Mouse (Mus musculus): Measurements from ENCODE around the gene 5730480H06Rik. TPM values are rescaled to one million over a fixed set of nuclear protein-coding genes. Genes with fewer than 3 reads are reported as not detected.
A peak's percentile ranks its signal among the peaks of the same experiment; 100 is the strongest.

5730480H06Rik gene
- polyA plus RNA-seq, 1 experiment = 4.8 TPM

- Histone ChIP-seq H3K27me3 (ENCODE audit: control insufficient read depth, insufficient read depth, insufficient read length) (no peaks in the 10 kb centered on the region), H3K4me2 (ENCODE audit: low read depth) (no peak overlapping the region), H3ac (ENCODE audit: control insufficient read depth, insufficient read length) (no peak overlapping the region), H3K79me2 (ENCODE audit: control insufficient read depth, insufficient read depth) (no peaks in the 10 kb centered on the region), H3K4me3 (no peak overlapping the region), H3K36me3 (ENCODE audit: control insufficient read depth, insufficient read depth) (no peaks in the 10 kb centered on the region)
- TF ChIP-seq MYOG (IDR thresholded peaks at IDR 0.05; ENCODE audit: control insufficient read depth in 1 of 3, insufficient read depth in 1 of 3, insufficient read length in 2 of 3, low read depth in 2 of 3) (no peak), POLR2A (IDR thresholded peaks at IDR 0.05; ENCODE audit: insufficient read length, low read depth) (no peak), USF1 (IDR thresholded peaks at IDR 0.05; ENCODE audit: low read depth) (no peak), TCF3 (IDR thresholded peaks at IDR 0.05; ENCODE audit: insufficient read length, low read depth) (no peak), MYOD1 (IDR thresholded peaks at IDR 0.05; ENCODE audit: control insufficient read depth in 1 of 3, insufficient read length in 2 of 3, low read depth in 2 of 3) (no peak), CEBPB (IDR thresholded peaks at IDR 0.05; ENCODE audit: insufficient read depth, poor library complexity, severe bottlenecking) (peak; percentile 74; the same call in 1 of the 2 replicates)
Observed at GRCm38 (mm10) chr5:48421957-48422356, 94.2 kb downstream of the 5730480H06Rik start.

GRCm38 (mm10) chr5:48430459-48430858 is 102.7 kb downstream of the 5730480H06Rik start:
- Histone ChIP-seq H3K27me3 (ENCODE audit: control insufficient read depth, insufficient read depth, insufficient read length) (no peaks in the 10 kb centered on the region), H3K79me2 (ENCODE audit: control insufficient read depth, insufficient read depth) (no peaks in the 10 kb centered on the region), H3K4me2 (ENCODE audit: low read depth) (no peak overlapping the region), H3ac (ENCODE audit: control insufficient read depth, insufficient read length) (no peak overlapping the region), H3K36me3 (ENCODE audit: control insufficient read depth, insufficient read depth) (no peaks in the 10 kb centered on the region), H3K4me3 (no peak overlapping the region)
- TF ChIP-seq E2F4 (IDR thresholded peaks at IDR 0.05; ENCODE audit: insufficient read depth) (no peak), USF1 (IDR thresholded peaks at IDR 0.05; ENCODE audit: low read depth) (no peak), REST (IDR thresholded peaks at IDR 0.05; ENCODE audit: insufficient read depth, insufficient read length) (no peak), MYOG (IDR thresholded peaks at IDR 0.05; ENCODE audit: control insufficient read depth in 1 of 3, insufficient read depth in 1 of 3, insufficient read length in 2 of 3, low read depth in 2 of 3) (no peak), POLR2AphosphoS2 (IDR thresholded peaks at IDR 0.05; ENCODE audit: insufficient read length, low read depth) (no peak), CEBPB (IDR thresholded peaks at IDR 0.05; ENCODE audit: insufficient read depth, poor library complexity, severe bottlenecking) (no peak), MYOD1 (IDR thresholded peaks at IDR 0.05; ENCODE audit: control insufficient read depth in 1 of 3, insufficient read length in 2 of 3, low read depth in 2 of 3) (no peak), MAX (IDR thresholded peaks at IDR 0.05; ENCODE audit: low read depth) (no peak), TCF12 (IDR thresholded peaks at IDR 0.05; ENCODE audit: insufficient read depth, poor library complexity, severe bottlenecking) (no peak), POLR2A (IDR thresholded peaks at IDR 0.05; ENCODE audit: insufficient read length, low read depth) (no peak), SRF (IDR thresholded peaks at IDR 0.05; ENCODE audit: control insufficient read depth, insufficient read length, low read depth) (no peak), TCF3 (IDR thresholded peaks at IDR 0.05; ENCODE audit: insufficient read length, low read depth) (no peak)

GRCm38 (mm10) chr5:48448888-48449287 is 121.1 kb downstream of the 5730480H06Rik start:
- H3K4me2 ChIP-seq (ENCODE audit: low read depth) = no peak overlapping the region
- no peak overlapping the region for H3K4me3 ChIP-seq
- H3K36me3 ChIP-seq (ENCODE audit: control insufficient read depth, insufficient read depth) = no peaks in the 10 kb centered on the region
- TF ChIP-seq USF1 (IDR thresholded peaks at IDR 0.05; ENCODE audit: low read depth) (no peak), POLR2A (IDR thresholded peaks at IDR 0.05; ENCODE audit: insufficient read length, low read depth) (no peak), CEBPB (IDR thresholded peaks at IDR 0.05; ENCODE audit: insufficient read depth, poor library complexity, severe bottlenecking) (no peak), E2F4 (IDR thresholded peaks at IDR 0.05; ENCODE audit: insufficient read depth) (no peak), SRF (IDR thresholded peaks at IDR 0.05; ENCODE audit: control insufficient read depth, insufficient read length, low read depth) (no peak), MYOG (IDR thresholded peaks at IDR 0.05; ENCODE audit: control insufficient read depth in 1 of 3, insufficient read depth in 1 of 3, insufficient read length in 2 of 3, low read depth in 2 of 3) (no peak), TCF12 (IDR thresholded peaks at IDR 0.05; ENCODE audit: insufficient read depth, poor library complexity, severe bottlenecking) (no peak), REST (IDR thresholded peaks at IDR 0.05; ENCODE audit: insufficient read depth, insufficient read length) (no peak), POLR2AphosphoS2 (IDR thresholded peaks at IDR 0.05; ENCODE audit: insufficient read length, low read depth) (no peak), MAX (IDR thresholded peaks at IDR 0.05; ENCODE audit: low read depth) (no peak), TCF3 (IDR thresholded peaks at IDR 0.05; ENCODE audit: insufficient read length, low read depth) (no peak), MYOD1 (IDR thresholded peaks at IDR 0.05; ENCODE audit: control insufficient read depth in 1 of 3, insufficient read length in 2 of 3, low read depth in 2 of 3) (no peak)
- no peaks in the 10 kb centered on the region for H3K27me3 ChIP-seq (ENCODE audit: control insufficient read depth, insufficient read depth, insufficient read length)
- no peaks in the 10 kb centered on the region for H3K79me2 ChIP-seq (ENCODE audit: control insufficient read depth, insufficient read depth)
- H3ac ChIP-seq (ENCODE audit: control insufficient read depth, insufficient read length) = no peak overlapping the region

GRCm38 (mm10) chr5:48460221-48460620 is 132.5 kb downstream of the 5730480H06Rik start:
- H3K27me3 ChIP-seq (ENCODE audit: control insufficient read depth, insufficient read depth, insufficient read length) = no peaks in the 10 kb centered on the region
- no peaks in the 10 kb centered on the region for H3K36me3 ChIP-seq (ENCODE audit: control insufficient read depth, insufficient read depth)
- H3K79me2 ChIP-seq (ENCODE audit: control insufficient read depth, insufficient read depth) = no peaks in the 10 kb centered on the region
- no peak overlapping the region for H3ac ChIP-seq (ENCODE audit: control insufficient read depth, insufficient read length)
- H3K4me3 ChIP-seq = no peak overlapping the region
- no peak for TF ChIP-seq MAX (IDR thresholded peaks at IDR 0.05; ENCODE audit: low read depth)
- TF ChIP-seq MYOD1 (IDR thresholded peaks at IDR 0.05; ENCODE audit: control insufficient read depth in 1 of 3, insufficient read length in 2 of 3, low read depth in 2 of 3) = no peak
- no peak for TF ChIP-seq SRF (IDR thresholded peaks at IDR 0.05; ENCODE audit: control insufficient read depth, insufficient read length, low read depth)
- TF ChIP-seq USF1 (IDR thresholded peaks at IDR 0.05; ENCODE audit: low read depth) = no peak
- no peak for TF ChIP-seq MYOG (IDR thresholded peaks at IDR 0.05; ENCODE audit: control insufficient read depth in 1 of 3, insufficient read depth in 1 of 3, insufficient read length in 2 of 3, low read depth in 2 of 3)
- TF ChIP-seq CEBPB (IDR thresholded peaks at IDR 0.05; ENCODE audit: insufficient read depth, poor library complexity, severe bottlenecking) = no peak
- TF ChIP-seq POLR2AphosphoS2 (IDR thresholded peaks at IDR 0.05; ENCODE audit: insufficient read length, low read depth) = no peak
- TF ChIP-seq POLR2A (IDR thresholded peaks at IDR 0.05; ENCODE audit: insufficient read length, low read depth) = no peak
- TF ChIP-seq TCF3 (IDR thresholded peaks at IDR 0.05; ENCODE audit: insufficient read length, low read depth) = no peak
- TF ChIP-seq REST (IDR thresholded peaks at IDR 0.05; ENCODE audit: insufficient read depth, insufficient read length) = no peak
- no peak for TF ChIP-seq TCF12 (IDR thresholded peaks at IDR 0.05; ENCODE audit: insufficient read depth, poor library complexity, severe bottlenecking)
- TF ChIP-seq E2F4 (IDR thresholded peaks at IDR 0.05; ENCODE audit: insufficient read depth) = no peak
- no peak overlapping the region for H3K4me2 ChIP-seq (ENCODE audit: low read depth)

All from myocyte (in vitro differentiated cells).